Mouse (Mus musculus): ENCODE results near the gene Erg28. TPM values are rescaled to one million over a fixed set of nuclear protein-coding genes. Genes with fewer than 3 reads are reported as not detected.

Gene Erg28
- polyA plus RNA-seq, 1 experiment from 2014 or later, result 84.8 TPM

DNA sequence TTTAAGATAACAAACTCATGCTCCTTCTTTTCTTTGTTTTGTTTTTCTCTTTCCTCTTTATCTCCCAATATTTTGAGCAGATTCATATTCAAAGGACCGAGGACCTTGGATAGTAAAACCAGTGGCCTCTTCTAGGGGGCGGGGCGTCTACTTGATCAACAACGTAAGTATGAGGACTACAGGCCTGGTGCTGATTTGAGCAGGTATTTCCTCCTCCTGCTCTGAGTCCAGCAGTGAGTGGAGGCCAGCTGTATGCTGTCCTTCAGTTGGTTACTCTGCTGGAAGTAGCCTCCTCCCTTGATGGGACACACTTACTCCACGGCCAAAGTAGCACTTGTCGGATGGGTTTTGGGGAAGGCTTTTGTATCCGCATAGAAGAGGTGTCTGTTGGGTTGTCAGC lies 33.0 kb upstream of the Erg28 start:
- Histone ChIP-seq H3K4me3 (replicated peaks; ENCODE audit: low read depth, low read length) (no peak overlapping the region), H3K9ac (replicated peaks; ENCODE audit: low read length) (no peak overlapping the region), H3K36me3 (ENCODE audit: control insufficient read depth, insufficient read depth, low read length) (peaks cover 7% of the 10 kb centered on the region; the same call in 1 of the 2 replicates), H3K9me3 (ENCODE audit: control insufficient read depth, low read length) (no peaks in the 10 kb centered on the region), H3K27ac (replicated peaks; ENCODE audit: low read depth, low read length) (no peak overlapping the region), H3K4me1 (ENCODE audit: control insufficient read depth, insufficient read depth, low read length) (no peaks in the 10 kb centered on the region), H3K4me2 (ENCODE audit: low read length) (no peak overlapping the region), H3K27me3 (ENCODE audit: control insufficient read depth, insufficient read depth, low read length) (no peaks in the 10 kb centered on the region)
- DNase-seq (no peak), ATAC-seq (ENCODE audit: low FRiP score, low TSS enrichment) (no peak)
- WGBS, result 94% methylated on average over 7 of the region's 7 CpGs

DNA sequence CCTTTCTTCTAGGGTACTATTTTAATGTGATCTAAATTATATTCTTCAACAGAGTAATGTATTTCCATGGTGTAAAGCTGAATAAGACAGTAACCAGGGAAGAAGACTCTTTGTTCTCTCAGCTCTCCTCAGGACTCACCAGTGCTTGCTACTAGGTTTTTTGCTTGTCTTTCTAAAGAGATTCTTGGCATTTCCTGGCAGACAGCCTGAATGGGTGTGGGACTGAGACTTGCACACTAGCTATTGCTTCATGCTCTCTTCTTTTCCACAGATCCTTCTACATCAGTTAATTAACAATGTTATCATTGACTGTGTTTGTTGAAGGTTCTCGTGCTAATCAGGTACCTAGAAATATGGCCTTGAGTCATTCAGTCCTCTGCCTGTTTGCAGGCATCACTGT lies 29.9 kb upstream of the Erg28 start:
- Histone ChIP-seq H3K27me3 (ENCODE audit: control insufficient read depth, insufficient read depth, low read length) (no peaks in the 10 kb centered on the region), H3K36me3 (ENCODE audit: control insufficient read depth, insufficient read depth, low read length) (peaks cover 10% of the 10 kb centered on the region), H3K27ac (replicated peaks; ENCODE audit: low read depth, low read length) (no peak overlapping the region), H3K4me1 (ENCODE audit: control insufficient read depth, insufficient read depth, low read length) (no peaks in the 10 kb centered on the region), H3K9me3 (ENCODE audit: control insufficient read depth, low read length) (no peaks in the 10 kb centered on the region), H3K9ac (replicated peaks; ENCODE audit: low read length) (no peak overlapping the region), H3K4me2 (ENCODE audit: low read length) (no peak overlapping the region), H3K4me3 (replicated peaks; ENCODE audit: low read depth, low read length) (no peak overlapping the region)
- no peak for DNase-seq
- 97% methylated on average over 1 of the region's 1 CpGs for WGBS
- no peak for ATAC-seq (ENCODE audit: low FRiP score, low TSS enrichment)

DNA sequence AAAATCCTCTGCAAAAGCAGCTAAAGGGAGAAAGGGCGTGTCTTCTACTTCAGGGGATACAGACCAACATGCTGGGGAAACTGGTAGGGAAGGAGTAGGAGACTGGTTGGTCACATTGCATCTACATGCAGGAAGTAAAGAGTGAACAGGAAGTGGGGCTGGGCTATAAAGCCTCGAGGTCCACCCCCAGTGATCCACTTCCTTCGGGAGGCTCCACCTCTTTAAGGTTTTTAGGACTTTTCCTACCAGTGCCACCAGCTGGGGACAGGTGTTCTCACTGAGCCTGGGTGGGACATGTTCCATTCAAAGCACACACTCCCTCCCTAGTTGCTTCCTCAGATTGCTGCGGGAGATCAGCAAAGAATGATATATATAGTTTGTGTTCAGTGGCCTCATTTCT lies 29.5 kb upstream of the Erg28 start:
- Histone ChIP-seq H3K9me3 (ENCODE audit: control insufficient read depth, low read length) (no peaks in the 10 kb centered on the region), H3K9ac (replicated peaks; ENCODE audit: low read length) (no peak overlapping the region), H3K4me2 (ENCODE audit: low read length) (no peak overlapping the region), H3K4me1 (ENCODE audit: control insufficient read depth, insufficient read depth, low read length) (no peaks in the 10 kb centered on the region), H3K27me3 (ENCODE audit: control insufficient read depth, insufficient read depth, low read length) (no peaks in the 10 kb centered on the region), H3K36me3 (ENCODE audit: control insufficient read depth, insufficient read depth, low read length) (peaks cover 14% of the 10 kb centered on the region), H3K27ac (replicated peaks; ENCODE audit: low read depth, low read length) (no peak overlapping the region), H3K4me3 (replicated peaks; ENCODE audit: low read depth, low read length) (no peak overlapping the region)
- ATAC-seq (ENCODE audit: low FRiP score, low TSS enrichment) (no peak), DNase-seq (no peak)
- WGBS, result 92% methylated on average over 4 of the region's 4 CpGs

DNA sequence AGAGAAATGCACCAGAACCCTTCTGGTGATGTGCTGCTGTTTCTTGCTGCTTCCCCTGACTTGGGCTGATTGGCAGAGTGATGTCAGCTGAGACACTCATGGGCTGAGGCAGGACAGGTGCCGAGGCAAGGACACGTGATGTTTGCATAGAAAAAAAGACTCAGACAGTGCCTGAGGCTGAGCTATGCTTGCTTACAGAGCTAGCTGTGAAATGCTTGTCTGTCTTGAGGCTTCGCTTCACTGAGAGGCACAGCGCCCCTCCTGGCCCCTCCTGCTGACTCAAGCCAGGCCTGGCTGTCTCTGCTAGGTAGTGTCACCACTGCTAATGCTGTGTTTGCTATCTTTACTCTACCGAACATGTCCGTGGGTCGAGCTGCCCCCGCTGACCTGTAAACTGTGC lies 26.3 kb upstream of the Erg28 start:
- Histone ChIP-seq H3K4me1 (ENCODE audit: control insufficient read depth, insufficient read depth, low read length) (no peaks in the 10 kb centered on the region), H3K4me2 (ENCODE audit: low read length) (no peak overlapping the region), H3K4me3 (replicated peaks; ENCODE audit: low read depth, low read length) (no peak overlapping the region), H3K36me3 (ENCODE audit: control insufficient read depth, insufficient read depth, low read length) (peaks cover 14% of the 10 kb centered on the region), H3K27ac (replicated peaks; ENCODE audit: low read depth, low read length) (no peak overlapping the region), H3K9ac (replicated peaks; ENCODE audit: low read length) (no peak overlapping the region), H3K27me3 (ENCODE audit: control insufficient read depth, insufficient read depth, low read length) (no peaks in the 10 kb centered on the region), H3K9me3 (ENCODE audit: control insufficient read depth, low read length) (no peaks in the 10 kb centered on the region)
- DNase-seq, result no peak
- no peak for ATAC-seq (ENCODE audit: low FRiP score, low TSS enrichment)
- 89% methylated on average over 8 of the region's 8 CpGs for WGBS

DNA sequence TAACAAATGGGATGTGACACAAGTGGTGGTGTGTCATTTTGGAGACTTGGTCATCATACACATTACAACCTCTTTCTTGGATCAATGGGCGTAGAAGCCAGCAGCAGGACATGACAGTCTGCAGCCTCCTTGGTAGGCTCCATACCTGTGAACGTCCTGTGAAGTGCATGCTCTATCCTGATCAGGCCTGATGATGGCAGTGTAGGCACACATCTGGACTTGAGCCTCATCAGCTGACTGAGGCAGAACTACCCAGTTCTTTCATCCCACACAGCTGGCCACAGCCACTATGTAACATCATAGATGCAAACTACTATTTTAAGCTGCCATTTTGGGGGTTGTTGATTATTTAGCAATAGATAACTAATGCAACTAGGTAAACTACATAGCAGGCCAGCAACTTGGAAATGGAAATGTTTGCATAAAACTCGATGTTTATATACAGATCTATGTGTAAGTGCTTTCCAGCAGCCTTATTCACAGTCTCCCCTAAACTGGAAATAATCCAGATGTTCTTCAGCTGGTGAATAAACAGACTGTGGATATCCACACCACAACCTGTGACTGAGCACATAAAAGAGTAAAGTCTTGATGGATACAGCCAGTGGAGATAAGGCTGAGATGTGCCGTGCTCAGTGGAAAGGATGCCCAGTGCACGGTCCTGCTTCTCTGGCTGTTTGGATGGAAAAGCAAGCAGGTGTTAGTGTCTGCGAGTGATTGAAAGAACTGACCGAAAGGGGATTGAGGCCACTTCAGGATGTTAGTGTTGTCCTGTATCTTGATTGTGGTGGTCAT lies 24.0 kb upstream of the Erg28 start:
- Histone ChIP-seq H3K9me3 (ENCODE audit: control insufficient read depth, low read length) (no peaks in the 10 kb centered on the region), H3K27ac (replicated peaks; ENCODE audit: low read depth, low read length) (no peak overlapping the region), H3K9ac (replicated peaks; ENCODE audit: low read length) (no peak overlapping the region), H3K4me3 (replicated peaks; ENCODE audit: low read depth, low read length) (no peak overlapping the region), H3K4me2 (ENCODE audit: low read length) (no peak overlapping the region), H3K36me3 (ENCODE audit: control insufficient read depth, insufficient read depth, low read length) (peaks cover 25% of the 10 kb centered on the region; the same call in 1 of the 2 replicates), H3K4me1 (ENCODE audit: control insufficient read depth, insufficient read depth, low read length) (no peaks in the 10 kb centered on the region), H3K27me3 (ENCODE audit: control insufficient read depth, insufficient read depth, low read length) (no peaks in the 10 kb centered on the region)
- 86% methylated on average over 7 of the region's 7 CpGs for WGBS
- peak; percentile 57 for DNase-seq
- ATAC-seq (ENCODE audit: low FRiP score, low TSS enrichment), result no peak

DNA sequence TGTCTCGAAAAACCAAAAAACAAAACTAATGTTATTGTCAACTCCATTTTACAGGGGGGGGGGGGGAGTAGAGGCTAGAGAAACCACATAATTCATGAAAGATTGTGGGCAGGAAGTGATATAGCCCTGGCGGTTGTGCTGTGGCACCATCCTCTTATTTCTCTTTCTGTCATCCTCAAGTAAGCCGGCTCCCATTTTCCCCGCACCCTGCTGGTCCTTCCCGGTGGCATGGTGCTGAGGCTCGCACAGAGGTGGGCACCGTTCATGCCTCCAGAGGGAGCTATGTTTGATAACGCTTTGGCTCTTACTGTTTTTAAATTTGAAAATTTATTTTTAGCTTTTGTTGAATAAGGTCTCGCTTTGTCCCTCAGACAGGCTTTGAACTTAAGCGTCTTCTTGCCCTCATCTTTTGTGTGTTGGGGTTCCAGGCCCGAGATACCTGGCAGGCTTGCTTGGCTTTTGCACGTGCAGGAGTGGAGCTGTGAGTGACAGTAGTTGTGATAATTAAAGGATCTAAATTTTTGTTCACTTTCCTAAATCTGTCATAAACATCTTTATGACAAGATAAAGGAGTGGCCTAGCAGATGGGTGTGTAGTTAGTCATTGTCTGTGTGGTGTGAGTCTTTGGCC lies 15.1 kb upstream of the Erg28 start:
- Histone ChIP-seq H3K36me3 (ENCODE audit: control insufficient read depth, insufficient read depth, low read length) (peaks cover 11% of the 10 kb centered on the region; the same call in 1 of the 2 replicates), H3K9ac (replicated peaks; ENCODE audit: low read length) (no peak overlapping the region), H3K4me3 (replicated peaks; ENCODE audit: low read depth, low read length) (no peak overlapping the region), H3K9me3 (ENCODE audit: control insufficient read depth, low read length) (no peaks in the 10 kb centered on the region), H3K4me2 (ENCODE audit: low read length) (no peak overlapping the region), H3K27ac (replicated peaks; ENCODE audit: low read depth, low read length) (no peak overlapping the region), H3K4me1 (ENCODE audit: control insufficient read depth, insufficient read depth, low read length) (no peaks in the 10 kb centered on the region), H3K27me3 (ENCODE audit: control insufficient read depth, insufficient read depth, low read length) (no peaks in the 10 kb centered on the region)
- ATAC-seq (ENCODE audit: low FRiP score, low TSS enrichment) (no peak), DNase-seq (no peak)
- WGBS, result 94% methylated on average over 12 of the region's 12 CpGs

DNA sequence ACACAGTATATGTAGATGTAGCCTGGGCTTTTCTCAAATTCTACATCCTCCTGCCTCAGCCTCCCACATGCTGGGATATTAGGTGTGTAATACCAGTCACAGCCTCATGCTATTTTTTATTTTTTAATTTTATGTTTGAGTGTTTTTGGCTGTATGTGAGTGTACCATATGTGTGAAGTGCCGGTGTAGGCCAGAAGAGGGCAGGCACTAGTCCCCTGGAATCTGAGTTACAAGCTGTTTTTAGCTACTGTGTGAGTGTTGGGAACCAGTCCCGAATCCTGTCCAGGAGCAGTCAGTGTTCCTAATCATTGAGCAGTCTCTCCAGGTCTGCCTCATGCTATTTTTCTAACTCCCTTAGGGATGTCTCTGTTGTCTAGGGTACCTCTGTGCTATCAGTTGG lies 13.4 kb upstream of the Erg28 start:
- Histone ChIP-seq H3K4me2 (ENCODE audit: low read length) (no peak overlapping the region), H3K27me3 (ENCODE audit: control insufficient read depth, insufficient read depth, low read length) (no peaks in the 10 kb centered on the region), H3K4me1 (ENCODE audit: control insufficient read depth, insufficient read depth, low read length) (no peaks in the 10 kb centered on the region), H3K9me3 (ENCODE audit: control insufficient read depth, low read length) (no peaks in the 10 kb centered on the region), H3K27ac (replicated peaks; ENCODE audit: low read depth, low read length) (no peak overlapping the region), H3K9ac (replicated peaks; ENCODE audit: low read length) (no peak overlapping the region), H3K36me3 (ENCODE audit: control insufficient read depth, insufficient read depth, low read length) (peaks cover 6% of the 10 kb centered on the region; the same call in 1 of the 2 replicates), H3K4me3 (replicated peaks; ENCODE audit: low read depth, low read length) (no peak overlapping the region)
- DNase-seq, result no peak
- WGBS, result 100% methylated on average over 2 of the region's 2 CpGs
- no peak for ATAC-seq (ENCODE audit: low FRiP score, low TSS enrichment)

DNA sequence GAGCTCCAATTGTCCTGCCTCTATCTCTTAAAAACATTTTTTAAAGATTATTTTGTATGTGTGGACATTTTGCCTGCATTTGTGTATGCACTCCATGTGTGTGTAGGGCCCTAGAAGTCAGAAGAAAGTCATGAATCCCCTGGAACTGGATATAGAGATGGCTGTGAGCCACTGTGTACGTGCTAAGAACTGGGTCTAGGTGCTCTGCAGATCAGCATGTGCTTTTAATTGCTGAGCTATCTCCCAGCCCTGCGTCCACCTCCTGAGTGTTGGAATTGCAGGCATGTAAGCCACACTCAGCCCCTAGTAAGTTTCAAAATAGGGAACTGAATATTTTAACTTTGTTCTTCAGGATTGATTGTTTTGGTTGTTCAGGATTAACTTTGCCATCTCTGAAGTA lies 10.2 kb upstream of the Erg28 start:
- no peaks in the 10 kb centered on the region for H3K27me3 ChIP-seq (ENCODE audit: control insufficient read depth, insufficient read depth, low read length)
- peaks cover 14% of the 10 kb centered on the region for H3K36me3 ChIP-seq (ENCODE audit: control insufficient read depth, insufficient read depth, low read length)
- WGBS, result 93% methylated on average over 2 of the region's 2 CpGs
- no peak overlapping the region for H3K9ac ChIP-seq (replicated peaks; ENCODE audit: low read length)
- no peak overlapping the region for H3K4me3 ChIP-seq (replicated peaks; ENCODE audit: low read depth, low read length)
- ATAC-seq (ENCODE audit: low FRiP score, low TSS enrichment) (no peak), DNase-seq (no peak)
- H3K27ac ChIP-seq (replicated peaks; ENCODE audit: low read depth, low read length), result no peak overlapping the region
- H3K4me2 ChIP-seq (ENCODE audit: low read length), result no peak overlapping the region
- H3K9me3 ChIP-seq (ENCODE audit: control insufficient read depth, low read length), result no peaks in the 10 kb centered on the region
- no peaks in the 10 kb centered on the region for H3K4me1 ChIP-seq (ENCODE audit: control insufficient read depth, insufficient read depth, low read length)

DNA sequence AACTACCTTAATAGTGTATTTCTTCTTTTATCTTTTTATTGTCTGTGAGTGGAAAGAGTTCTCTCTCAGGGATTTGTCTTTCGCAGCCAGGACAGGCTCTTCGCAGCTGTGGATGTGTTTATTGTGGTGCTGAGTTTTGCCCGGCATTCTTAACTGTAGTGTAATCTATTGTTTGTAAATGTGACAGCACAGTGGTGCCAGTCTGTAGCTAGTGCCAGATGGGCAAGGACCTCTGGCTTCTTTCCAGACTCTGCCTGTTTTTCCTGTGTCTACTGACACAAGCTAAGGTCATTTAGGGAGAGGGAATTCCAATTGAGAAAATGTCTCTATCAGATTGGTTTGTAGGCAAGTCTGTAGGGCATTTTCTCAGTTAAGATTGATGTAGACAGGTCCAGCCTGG lies 6.3 kb upstream of the Erg28 start:
- Histone ChIP-seq H3K27ac (replicated peaks; ENCODE audit: low read depth, low read length) (no peak overlapping the region), H3K4me2 (ENCODE audit: low read length) (no peak overlapping the region), H3K4me3 (replicated peaks; ENCODE audit: low read depth, low read length) (no peak overlapping the region), H3K36me3 (ENCODE audit: control insufficient read depth, insufficient read depth, low read length) (peaks cover 22% of the 10 kb centered on the region), H3K27me3 (ENCODE audit: control insufficient read depth, insufficient read depth, low read length) (no peaks in the 10 kb centered on the region), H3K9me3 (ENCODE audit: control insufficient read depth, low read length) (no peaks in the 10 kb centered on the region), H3K9ac (replicated peaks; ENCODE audit: low read length) (no peak overlapping the region), H3K4me1 (ENCODE audit: control insufficient read depth, insufficient read depth, low read length) (no peaks in the 10 kb centered on the region)
- DNase-seq (no peak), ATAC-seq (ENCODE audit: low FRiP score, low TSS enrichment) (no peak)
- 85% methylated on average over 3 of the region's 3 CpGs for WGBS

Measured in midbrain, embryonic 14.5 days (tissue).